Mouse (Mus musculus) layer of hippocampus, adult 8-10 months (tissue): ENCODE results near the gene Ramp3. TPM values are rescaled to one million over a fixed set of nuclear protein-coding genes. Genes with fewer than 3 reads are reported as not detected.

Source experiments
- DNase-seq, 2 experiments: peaks; one replicate each; pipeline ENCODE4 v3.0.0; 2022; ENCODE audit warnings: low spot score in 2 of 2
- total RNA-seq, 4 experiments: library from RNA; stranded (reverse); gene quantifications; 2 replicates each; pipeline ENCODE4 v1.2.4; 2022

Ramp3 gene
- total RNA-seq, 4 experiments from 2014 or later, result 4.8 to 7.3 (median 6.9) TPM

DNA sequence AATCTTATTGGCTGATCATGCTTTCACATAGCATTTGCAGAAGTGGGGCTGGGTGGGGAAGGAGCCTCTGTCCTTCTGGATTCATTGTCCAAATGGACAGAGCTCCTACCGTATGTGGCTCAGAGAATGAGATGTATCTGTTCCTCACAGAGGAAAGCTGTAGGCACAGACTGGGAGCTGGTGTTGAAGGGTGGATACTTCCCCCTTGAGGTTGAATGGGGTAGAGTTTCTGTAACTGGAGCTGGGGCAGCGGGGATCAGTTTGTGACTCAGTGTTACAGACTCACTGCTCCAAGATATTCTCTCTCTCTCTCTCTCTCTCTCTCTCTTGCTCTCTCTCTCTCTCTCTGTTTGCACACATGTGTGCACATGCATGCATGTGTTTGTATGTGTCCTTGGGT, 11.7 kb downstream of the Ramp3 start:
- no peak for DNase-seq

DNA sequence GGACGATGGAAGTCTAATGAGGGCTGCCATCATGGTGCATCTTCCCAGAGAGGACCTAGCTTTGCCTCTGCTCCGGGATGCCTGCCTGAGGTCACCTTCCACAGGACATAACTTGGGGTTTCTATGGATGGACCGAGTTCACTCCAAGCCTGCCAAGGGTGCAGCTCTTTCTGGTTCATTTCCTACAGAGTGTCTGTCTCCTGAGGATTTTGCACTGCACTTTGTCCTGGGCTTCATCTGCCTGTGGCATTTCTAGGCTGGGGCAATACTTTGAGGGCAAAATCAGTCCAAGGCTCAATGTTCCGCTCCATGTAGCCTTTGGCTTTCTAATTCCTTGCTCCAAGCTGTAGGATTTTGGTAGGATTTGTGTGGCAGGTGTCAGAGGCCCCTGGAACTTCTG, 12.5 kb downstream of the Ramp3 start:
- no peak for DNase-seq

DNA sequence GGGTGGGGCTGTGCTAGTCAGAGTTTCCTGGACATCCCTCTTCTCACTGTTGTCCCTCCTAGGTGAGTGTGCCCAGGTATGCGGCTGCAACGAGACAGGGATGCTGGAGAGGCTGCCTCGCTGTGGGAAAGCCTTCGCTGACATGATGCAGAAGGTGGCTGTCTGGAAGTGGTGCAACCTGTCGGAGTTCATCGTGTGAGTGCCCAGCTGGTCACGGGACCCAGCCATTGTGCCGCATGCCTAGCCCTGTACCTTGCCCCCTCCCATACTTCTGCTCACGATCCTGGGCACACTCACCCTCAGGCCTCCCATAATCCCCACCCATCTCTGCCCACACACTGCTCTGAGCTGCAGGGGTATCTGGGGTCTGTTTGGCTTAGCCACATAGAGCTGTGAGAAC, 16.4 kb downstream of the Ramp3 start:
- no peak for DNase-seq

DNA sequence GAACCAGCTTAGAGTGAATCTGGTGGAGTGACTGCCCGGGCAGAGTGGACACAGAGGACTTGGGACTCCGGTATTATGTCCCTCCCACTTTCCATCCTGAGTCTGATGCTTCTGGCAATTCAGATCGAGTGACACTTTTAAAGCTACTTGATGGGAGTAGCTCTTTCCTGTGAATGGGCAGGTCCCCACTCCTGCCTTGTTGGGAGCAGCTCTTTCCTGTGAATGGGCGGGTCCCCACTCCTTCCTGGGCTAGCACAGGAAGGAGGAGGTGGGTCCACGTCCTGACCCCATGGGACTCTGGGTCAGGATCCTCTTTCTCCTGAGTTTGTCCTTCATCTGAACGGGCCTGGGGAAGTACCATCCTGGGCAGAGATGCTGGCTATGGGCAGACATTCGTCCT, 17.1 kb downstream of the Ramp3 start:
- no peak for DNase-seq

DNA sequence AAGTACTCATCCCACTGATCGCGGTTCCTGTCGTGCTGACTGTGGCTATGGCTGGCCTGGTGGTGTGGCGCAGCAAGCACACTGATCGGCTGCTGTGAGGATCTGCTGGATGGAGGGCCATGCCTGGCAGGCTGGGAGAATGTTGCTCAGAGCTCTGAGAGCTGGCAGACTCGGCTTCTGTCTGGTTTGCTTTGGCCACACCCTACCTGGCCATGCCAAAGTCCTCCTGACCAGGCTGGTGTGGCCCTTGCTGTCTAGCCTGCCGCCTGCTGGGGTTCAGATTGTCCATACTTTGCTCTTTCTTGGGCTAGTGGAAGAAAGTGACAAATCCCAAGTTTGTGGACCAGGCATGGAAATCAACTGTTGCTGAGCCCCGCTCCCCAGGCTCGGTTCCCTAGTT, 18.3 kb downstream of the Ramp3 start:
- no peak for DNase-seq

DNA sequence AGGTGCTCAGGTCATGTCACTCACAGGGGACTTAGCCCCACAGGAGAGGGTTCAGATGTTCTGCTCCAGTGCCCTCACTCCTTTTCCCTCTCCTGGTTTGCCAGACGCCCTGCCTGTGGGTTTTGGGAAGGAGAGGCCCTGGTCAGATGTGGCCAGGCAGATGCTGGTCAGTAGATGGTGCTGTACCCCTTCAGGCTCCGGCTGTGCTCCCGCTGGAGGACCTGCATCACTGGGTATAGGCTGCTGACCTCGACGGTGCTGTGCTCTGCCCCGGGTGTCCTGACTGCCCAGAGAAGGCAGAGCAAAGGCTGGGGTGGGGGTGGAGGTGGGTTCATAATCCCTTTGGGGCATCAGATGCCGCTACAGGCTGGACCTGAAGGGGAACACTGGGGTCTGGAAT, 19.2 kb downstream of the Ramp3 start:
- DNase-seq, result no peak

DNA sequence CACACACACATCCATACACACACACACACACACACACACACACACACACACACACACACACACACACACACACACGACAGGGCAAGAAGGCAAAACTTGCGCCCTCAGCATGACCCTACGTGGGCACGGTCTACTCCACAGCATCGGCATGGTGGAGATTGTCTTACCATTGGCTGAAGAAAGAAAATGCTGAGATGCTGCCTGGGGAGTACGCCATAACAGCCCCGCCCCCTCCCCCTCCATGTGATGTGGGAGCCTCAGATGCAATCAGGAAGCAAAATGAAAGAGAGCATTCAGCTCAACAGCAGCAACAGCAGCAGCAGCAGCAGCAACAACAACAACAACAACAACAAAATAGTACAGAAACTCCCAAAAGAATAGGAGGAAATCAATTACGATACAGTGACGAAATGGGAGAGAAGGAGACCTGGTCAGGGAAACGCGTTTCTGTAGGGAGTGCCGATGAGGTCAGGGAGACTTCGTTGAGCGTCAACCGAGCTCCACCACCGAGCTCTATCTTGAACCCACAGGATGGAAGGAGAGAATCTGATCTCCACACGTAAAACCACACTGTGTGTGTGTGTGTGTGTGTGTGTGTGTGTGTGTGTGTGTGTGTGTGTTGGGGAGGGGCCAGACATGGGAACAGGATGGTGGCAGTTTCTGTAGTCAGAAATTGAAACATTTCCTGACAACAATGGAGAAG, 21.5 kb downstream of the Ramp3 start:
- DNase-seq, result no peak

DNA sequence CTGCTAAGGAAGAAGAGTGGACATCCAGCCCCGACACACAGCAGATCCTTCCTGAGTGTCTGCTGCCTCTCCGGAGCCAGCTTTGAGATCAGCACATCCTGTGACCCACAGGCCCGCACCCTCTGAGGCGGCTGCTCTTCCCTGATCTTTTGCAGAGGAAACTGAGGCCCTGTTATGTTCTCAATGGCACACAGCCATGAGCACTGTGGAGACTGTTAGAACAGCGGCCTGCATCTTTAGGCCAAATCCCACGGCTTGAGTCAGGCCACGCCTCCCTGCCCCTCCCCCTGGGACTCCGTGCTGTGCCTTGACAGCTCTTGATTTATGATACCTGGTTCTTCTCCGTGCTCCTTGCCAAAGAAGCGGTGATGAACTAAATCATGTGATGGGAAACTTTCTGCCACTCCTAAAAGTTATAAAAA, 22.1 kb downstream of the Ramp3 start:
- DNase-seq, result no peak

DNA sequence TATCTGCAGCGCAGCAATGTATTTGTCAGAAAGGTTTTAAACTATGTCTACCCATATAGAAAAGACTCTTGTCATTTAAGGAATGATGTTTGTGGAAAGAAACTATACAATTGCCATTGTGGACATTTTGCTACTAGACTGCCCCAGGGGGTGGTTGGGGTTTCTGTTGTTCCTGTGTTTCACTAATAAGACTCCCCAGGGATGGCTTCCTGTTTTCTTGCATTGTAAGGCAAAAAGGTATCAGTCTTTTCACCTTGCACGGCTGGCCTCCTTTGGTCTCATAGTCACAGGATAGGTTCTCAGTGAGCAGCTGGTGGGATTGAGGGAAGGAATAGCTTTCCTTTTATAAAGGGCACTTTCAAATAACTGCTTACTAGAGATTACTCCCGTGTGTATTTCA, 26.4 kb downstream of the Ramp3 start:
- DNase-seq, result no peak

DNA sequence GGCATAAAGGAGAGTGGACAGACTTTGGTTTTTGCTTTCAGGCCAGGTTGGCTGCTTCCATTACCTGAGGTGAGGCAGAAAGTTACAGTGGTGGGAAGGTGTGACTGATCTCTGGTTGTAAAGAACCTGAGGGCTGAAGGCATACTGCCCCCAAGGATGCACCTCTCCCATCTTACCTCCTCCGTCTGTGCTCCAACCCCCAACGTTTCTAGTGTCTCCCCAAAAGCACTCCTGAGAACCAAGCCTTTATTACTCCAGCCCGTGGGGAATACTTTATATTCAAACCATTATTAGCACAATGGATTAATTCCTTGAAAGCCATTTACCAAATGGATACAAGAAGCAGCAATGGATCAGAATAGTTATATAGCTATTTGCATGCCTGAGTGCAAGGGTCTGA, 30.6 kb downstream of the Ramp3 start:
- DNase-seq, result no peak

DNA sequence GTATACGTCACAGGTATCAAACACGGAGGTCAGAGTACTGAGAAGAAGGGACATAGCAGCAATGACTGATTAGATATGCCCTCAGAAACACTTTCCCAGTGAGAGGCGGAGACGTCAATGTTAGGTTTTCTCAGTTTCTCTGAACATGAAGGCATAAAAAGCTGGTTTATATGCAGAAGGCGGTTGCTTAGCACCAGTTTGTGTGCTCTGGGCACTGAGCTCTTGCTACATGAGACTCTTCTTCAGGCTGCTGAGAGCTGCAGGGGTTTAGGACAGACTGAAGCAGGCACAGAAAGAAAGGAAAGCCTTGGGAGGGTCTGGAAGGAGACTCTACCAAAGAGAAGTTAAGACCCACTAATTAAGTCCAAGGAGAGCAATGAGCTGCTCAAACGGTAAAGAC, 34.0 kb downstream of the Ramp3 start:
- no peak for DNase-seq

DNA sequence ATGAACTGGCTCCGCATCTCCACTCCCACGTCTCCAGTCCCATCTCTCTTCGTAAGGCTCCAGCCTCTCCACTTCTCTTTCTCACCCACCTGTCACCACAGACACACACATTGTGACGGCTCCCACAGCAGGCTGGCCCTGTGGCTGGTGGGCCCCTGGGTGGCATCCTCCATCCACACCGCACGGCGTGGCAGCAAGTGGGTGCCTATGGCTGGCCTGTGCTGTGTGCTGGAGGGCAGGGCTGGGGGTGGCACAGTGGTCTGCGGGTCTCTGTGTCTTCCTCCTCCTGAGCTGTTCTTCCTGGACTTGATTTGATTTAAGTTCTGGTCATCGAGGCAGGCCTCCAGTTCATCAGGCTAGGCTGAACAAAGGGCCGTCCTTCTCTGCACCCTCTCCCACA, 35.8 kb downstream of the Ramp3 start:
- DNase-seq, result no peak

DNA sequence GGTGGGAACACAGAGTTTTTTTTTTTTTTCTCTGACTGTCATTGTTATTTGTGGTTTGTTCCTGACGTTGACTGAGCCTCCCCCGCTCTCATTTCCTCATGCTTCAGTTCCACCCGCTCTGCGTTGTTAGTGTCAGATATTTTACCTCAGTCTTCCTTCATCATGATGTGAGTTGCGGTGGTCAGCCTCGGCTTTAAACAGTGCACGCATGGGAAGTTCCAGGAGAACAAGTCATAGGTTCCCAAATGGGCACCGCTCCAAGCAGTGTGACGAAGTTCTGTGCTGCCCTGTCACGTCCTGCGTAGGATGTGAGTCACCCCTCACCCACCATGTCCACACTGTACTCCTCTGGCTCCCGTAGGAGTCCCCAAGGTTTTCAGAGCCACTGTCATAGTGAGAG, 36.9 kb downstream of the Ramp3 start:
- DNase-seq, result no peak

DNA sequence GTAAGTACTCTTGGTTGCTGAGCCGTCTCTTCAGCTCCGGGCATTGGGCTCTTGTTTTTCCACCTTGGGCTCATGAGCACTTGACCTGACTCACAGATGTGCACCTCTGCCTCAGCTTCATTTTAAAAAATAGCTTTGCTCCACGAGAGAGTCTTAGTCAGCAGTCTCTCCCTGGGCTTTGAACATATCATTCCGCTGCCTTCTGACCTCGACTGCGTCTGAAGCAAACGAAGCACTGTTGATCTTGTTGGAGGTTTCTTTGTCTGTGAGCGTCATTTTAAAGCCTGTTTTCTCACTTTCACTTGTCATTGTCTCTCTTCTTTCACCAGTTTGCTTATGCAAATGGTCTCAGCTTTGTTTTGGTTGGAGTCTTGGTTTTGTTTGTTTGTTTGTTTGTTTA, 38.2 kb downstream of the Ramp3 start:
- DNase-seq, result no peak

DNA sequence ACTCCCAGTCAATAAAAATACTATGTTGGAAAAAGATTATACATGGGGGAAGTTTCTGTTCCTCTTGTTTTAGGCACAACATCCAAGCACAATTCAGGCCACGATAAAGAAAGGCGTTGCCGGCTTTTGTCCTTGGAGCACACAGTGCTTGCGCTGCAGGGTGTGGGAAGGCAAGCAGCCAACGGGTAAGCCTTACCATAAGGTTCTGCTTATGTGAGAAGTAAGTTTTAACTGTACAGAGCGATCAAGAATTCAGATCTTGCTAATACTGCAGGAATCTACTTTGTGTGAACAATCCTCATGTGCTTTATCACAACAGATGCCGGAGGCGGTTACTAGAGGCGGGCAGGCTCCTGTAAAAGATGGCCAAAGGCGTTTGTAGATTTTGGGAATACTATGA, 39.4 kb downstream of the Ramp3 start:
- DNase-seq, result no peak

DNA sequence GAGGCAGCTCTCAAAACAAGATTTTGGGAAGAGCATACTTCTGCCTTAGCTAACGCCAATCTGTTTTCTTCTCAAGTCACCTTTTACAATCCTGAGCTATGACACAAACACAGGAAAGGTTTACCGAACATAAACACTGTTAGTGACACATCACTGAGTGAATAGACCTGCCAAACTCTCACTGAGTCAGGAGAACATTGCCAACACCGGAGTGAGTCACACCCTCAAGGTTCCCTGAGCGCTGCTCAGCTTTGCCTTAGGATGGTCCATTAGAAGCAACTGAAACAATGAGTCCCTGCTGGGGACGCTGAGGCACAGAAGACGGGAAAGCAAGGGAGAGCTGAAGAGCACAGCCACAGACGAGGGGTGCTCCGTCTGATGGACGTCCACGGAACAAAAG, 40.0 kb downstream of the Ramp3 start:
- no peak for DNase-seq

DNA sequence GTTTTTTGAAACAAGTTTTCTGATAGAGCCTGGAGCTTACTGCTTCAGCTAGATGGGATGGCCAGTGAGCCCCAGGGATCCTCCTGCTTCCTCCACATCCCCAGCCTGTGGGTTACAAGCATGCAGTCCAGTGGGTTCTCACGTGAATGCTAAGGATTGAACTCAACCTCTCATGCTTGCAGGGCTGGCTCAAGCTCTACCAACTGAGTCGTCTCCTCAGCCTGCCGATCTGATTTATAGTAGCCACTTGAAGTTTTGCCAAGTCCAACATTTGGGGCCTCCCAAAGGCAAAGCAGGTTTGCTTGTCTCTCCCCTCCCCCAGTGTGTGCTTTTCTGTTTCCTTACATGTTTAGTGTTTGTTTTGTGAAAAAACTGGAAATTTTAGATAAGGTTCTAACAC, 43.9 kb downstream of the Ramp3 start:
- DNase-seq, result no peak

DNA sequence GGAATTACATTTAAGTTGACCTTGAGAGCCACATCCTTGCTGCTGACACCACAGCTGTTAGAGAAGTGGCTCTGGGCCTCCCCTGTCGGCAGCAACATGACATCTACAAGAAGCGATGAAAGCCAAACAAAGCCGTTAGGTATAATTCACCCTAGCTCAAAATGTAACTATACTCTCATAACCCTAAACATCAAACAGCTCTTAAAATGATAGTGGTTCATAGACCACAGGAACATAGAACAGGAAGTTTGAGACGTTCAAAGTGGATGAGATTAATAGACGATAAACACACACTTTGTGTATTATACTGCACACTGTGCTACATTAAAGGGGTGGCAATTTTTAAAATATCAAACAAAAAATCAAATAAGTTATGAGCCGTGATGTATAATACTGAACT, 46.5 kb downstream of the Ramp3 start:
- no peak for DNase-seq

DNA sequence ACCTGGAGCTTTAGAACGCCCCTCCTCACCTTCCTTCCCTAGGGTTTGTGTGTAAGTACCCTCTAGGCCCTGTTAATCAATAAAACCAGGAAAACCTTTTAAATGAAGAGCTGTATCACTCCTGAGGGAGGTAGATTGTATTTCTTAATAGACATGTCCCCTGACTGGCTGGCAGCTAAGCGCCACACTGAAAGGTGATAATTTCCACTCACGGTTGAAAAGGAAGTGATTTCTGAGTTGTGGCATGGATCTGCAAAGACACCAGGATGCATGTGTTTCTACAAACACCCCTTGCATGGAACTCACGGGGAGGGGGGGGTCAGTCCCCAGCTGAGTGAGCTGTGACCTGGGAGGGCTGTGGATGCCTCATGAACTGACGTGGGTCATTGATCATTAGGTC, 47.2 kb downstream of the Ramp3 start:
- DNase-seq, result no peak

DNA sequence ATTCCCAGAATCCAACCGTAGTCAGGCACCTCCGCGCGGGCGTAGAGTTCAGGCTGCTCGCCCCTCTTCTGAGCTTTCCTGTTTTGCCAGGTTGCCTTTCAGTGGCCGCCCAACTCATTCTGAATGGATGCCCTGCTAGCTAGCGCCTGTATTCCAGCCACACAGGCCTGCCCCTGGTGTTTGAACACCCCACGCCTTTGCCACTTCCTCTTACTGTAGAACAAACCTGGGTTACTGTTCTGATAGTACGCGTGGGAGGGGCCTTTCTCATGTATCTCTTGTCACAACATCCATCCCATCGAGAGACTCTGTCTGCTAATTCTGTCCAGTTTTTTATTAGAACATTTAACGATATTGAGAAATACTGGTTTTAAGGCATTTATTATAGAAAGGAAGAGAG, 48.5 kb downstream of the Ramp3 start:
- DNase-seq, result no peak

DNA sequence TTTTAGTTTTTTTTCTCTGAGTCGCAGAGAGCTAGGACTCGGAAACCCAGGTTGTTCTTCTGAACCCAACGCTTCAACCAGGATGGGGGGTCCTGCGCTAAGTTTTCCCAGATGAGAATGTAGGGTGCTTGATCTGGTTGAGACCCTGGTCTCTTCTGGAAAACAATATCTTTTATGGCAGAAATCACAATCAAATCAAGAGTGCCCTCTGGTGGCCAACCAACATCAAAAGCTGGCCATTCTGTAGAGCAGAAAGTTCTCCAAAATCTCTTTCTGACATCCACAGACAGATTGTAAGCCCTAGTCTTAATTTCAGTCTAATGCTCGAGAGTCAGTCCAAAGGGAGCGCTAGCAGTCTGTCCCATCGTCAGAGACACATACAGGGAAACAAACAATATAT, 50.1 kb downstream of the Ramp3 start:
- no peak for DNase-seq

DNA sequence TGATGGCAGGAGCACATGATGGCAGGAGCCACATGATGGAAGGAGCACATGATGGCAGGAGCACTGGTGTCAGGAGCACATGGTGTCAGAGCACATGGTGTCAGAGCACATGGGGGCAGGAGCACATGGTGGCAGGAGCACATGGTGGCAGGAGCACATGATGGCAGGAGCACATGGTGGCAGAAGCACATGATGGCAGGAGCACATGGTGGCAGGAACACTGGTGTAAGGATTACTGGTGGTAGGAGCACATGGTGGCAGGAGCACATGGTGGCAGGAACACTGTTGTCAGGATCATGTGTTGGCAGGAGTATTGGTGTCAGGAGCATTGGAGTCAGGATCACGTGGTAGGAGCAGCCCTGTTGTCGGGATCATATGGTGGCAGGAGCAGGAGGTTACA, 52.1 kb downstream of the Ramp3 start:
- no peak for DNase-seq

DNA sequence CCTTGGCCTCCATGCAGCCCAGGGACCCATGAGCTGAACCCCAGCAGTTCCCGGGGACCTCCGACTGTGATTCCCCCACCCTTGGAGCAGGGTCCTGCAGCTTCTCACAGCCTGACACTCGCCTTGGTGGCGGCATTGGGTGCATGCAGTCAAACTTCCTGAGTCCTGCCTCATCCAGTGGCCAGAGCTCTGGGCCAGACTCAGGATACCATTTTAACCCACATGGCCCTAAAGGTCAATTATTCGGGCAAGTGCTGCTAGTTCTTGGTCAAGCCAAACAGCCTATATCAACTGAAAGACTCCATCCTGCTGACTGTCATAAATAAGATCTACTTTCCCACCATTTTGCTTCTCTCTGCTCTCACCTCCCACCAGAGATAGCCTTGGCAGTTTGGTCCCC, 62.4 kb downstream of the Ramp3 start:
- no peak for DNase-seq

DNA sequence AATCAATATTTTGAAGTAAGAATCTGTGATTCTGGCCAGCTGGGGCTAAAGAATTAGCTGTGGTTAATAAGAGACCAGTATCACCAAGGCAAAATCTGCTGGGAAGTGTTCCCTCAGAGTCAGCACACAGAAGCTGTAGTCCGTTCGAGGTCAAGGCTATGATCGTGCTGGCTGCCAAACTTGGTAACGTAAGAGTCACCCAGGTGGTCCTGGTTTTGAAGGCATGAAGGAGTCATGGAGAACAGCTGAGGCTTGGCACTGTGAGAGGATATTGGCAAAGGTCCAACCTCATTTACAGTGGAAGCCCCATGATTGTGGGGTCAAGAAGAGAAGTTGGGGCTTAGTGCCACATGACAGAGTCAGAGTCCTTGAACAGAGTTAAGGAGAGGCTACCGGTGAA, 68.6 kb downstream of the Ramp3 start:
- no peak for DNase-seq
